Mouse (Mus musculus) myocyte (in vitro differentiated cells): ENCODE data around the gene Itga1.

Experiments
- CEBPB ChIP-seq: IDR thresholded peaks from 2 replicates; pipeline ENCODE4 v1.6.1; 2011; ENCODE audit warnings: mild to moderate bottlenecking, moderate library complexity; ENCODE audit not compliant: poor library complexity, insufficient read depth, severe bottlenecking
- E2F4 ChIP-seq: IDR thresholded peaks from one replicate; pipeline ENCODE4 v1.6.1; 2011; ENCODE audit warnings: mild to moderate bottlenecking, control low read depth, moderate library complexity; ENCODE audit not compliant: insufficient read depth
- MAX ChIP-seq: IDR thresholded peaks from one replicate; pipeline ENCODE4 v1.6.1; 2011; ENCODE audit warnings: low read depth, mild to moderate bottlenecking, control low read depth
- POLR2A ChIP-seq: IDR thresholded peaks from one replicate; pipeline ENCODE4 v1.6.1; 2011; ENCODE audit warnings: low read depth, mild to moderate bottlenecking, control low read depth, moderate library complexity; ENCODE audit not compliant: insufficient read length

DNA sequence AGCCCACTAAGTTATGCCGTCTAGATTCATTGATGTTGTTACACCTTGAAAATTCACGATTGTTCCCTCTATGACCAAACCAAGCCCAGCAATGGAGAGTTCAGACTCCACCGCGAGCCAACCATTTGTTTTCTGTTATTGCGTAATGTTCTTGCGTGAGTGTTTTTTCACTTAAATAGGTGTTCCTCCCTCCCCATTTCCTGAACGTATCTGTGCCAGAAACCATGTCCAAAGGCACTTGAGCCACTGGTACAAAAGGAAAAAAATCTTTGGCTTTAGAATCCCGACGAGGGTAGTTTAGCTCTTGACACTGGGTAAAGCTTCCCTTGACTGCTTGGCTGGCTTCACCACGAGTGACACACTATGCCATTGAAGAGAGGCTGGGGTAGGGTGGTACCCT, 4.4 kb upstream of the Itga1 start:
- TF ChIP-seq POLR2A: no peak
- TF ChIP-seq E2F4: no peak
- TF ChIP-seq MAX: no peak
- peak; percentile 35; the same call in 1 of the 2 replicates for TF ChIP-seq CEBPB
